Mouse (Mus musculus) lung, embryonic 15.5 days (tissue): ENCODE measurements around the gene Tgfbr3. TPM values are rescaled to one million over a fixed set of nuclear protein-coding genes. Genes with fewer than 3 reads are reported as not detected.
A peak's percentile ranks its signal among the peaks of the same experiment; 100 is the strongest.

ENCODE experiments used
- ATAC-seq: fragments of 200-750 bp; cut with Nextera tagmentation; 2 replicates; pipeline ENCODE4 v1.8.0; 2017; ENCODE audit warnings: moderate number of reproducible peaks, borderline replicate concordance; ENCODE audit not compliant: low FRiP score, low TSS enrichment; ENCODE audit errors: extremely low read depth
- H3K27ac ChIP-seq: fragments of 300-500 bp; sonication (generic); 2 replicates; pipeline ENCODE4 v1.5.1; 2015; ENCODE audit warnings: moderate library complexity, mild to moderate bottlenecking, inconsistent platforms
- H3K27me3 ChIP-seq: fragments of 300-500 bp; sonication (generic); 2 replicates; pipeline ENCODE4 v1.6.1; 2015; ENCODE audit warnings: inconsistent platforms
- H3K36me3 ChIP-seq: fragments of 300-500 bp; sonication (generic); 2 replicates; pipeline ENCODE4 v1.6.1; 2015; ENCODE audit warnings: inconsistent platforms
- H3K4me1 ChIP-seq: fragments of 300-500 bp; sonication (generic); 2 replicates; pipeline ENCODE4 v1.6.1; 2015; ENCODE audit warnings: inconsistent platforms
- H3K4me2 ChIP-seq: fragments of 300-500 bp; sonication (generic); 2 replicates; pipeline ENCODE4 v1.6.1; 2015; ENCODE audit warnings: inconsistent platforms, mild to moderate bottlenecking, moderate library complexity
- H3K4me3 ChIP-seq: fragments of 300-500 bp; sonication (generic); 2 replicates; pipeline ENCODE4 v1.5.1; 2015; ENCODE audit warnings: mild to moderate bottlenecking, inconsistent platforms
- H3K9ac ChIP-seq: fragments of 300-500 bp; sonication (generic); 2 replicates; pipeline ENCODE4 v1.6.1; 2015; ENCODE audit warnings: inconsistent platforms
- H3K9me3 ChIP-seq: fragments of 300-500 bp; sonication (generic); 2 replicates; pipeline ENCODE4 v1.6.1; 2016; ENCODE audit warnings: inconsistent platforms
- WGBS: fragments of 180-500 bp; shearing (Covaris S2); methylation state at CpG from one replicate; pipeline ENCODE4 v1.1.7; 2015; 5-methylcytosine and 5-hydroxymethylcytosine counted together
- polyA plus RNA-seq: library from polyadenylated mRNA; unstranded; fragments of >200 nt; fragmentation: Nextera tagmentation; extraction: Ambion mirVana; gene quantifications from 2 replicates; pipeline ENCODE4 v1.2.1, GENCODE M21; 2015

Gene Tgfbr3
- polyA plus RNA-seq, 1 experiment from 2014 or later: 22.2 TPM

- 12% methylated on average over 7 of the region's 7 CpGs for WGBS
- Histone ChIP-seq H3K27me3 (no peaks in the 10 kb centered on the region), H3K4me2 (no peak overlapping the region), H3K9ac (no peak overlapping the region), H3K9me3 (no peaks in the 10 kb centered on the region), H3K4me3 (no peak overlapping the region), H3K4me1 (peaks cover 42% of the 10 kb centered on the region), H3K36me3 (peaks cover 12% of the 10 kb centered on the region; the same call in 1 of the 2 replicates), H3K27ac (peak overlapping the region; percentile 69)
- peak; percentile 32; the same call in 1 of the 2 replicates for ATAC-seq
Observed at GRCm38 (mm10) chr5:107110880-107111520, 178.4 kb downstream of the Tgfbr3 start.

- WGBS: 54% methylated on average over 13 of the region's 13 CpGs
- Histone ChIP-seq H3K27me3 (no peaks in the 10 kb centered on the region), H3K4me2 (no peak overlapping the region), H3K27ac (peak overlapping the region; percentile 69), H3K4me1 (peaks cover 42% of the 10 kb centered on the region), H3K9ac (no peak overlapping the region), H3K9me3 (no peaks in the 10 kb centered on the region), H3K36me3 (peaks cover 10% of the 10 kb centered on the region; the same call in 1 of the 2 replicates), H3K4me3 (no peak overlapping the region)
- ATAC-seq: peak; percentile 61; the same call in 1 of the 2 replicates
Observed at GRCm38 (mm10) chr5:107110089-107110879, 179.1 kb downstream of the Tgfbr3 start.

- Histone ChIP-seq H3K9ac (no peak overlapping the region), H3K36me3 (peaks cover 10% of the 10 kb centered on the region; the same call in 1 of the 2 replicates), H3K27me3 (no peaks in the 10 kb centered on the region), H3K27ac (no peak overlapping the region), H3K4me1 (peaks cover 46% of the 10 kb centered on the region), H3K4me2 (no peak overlapping the region), H3K9me3 (no peaks in the 10 kb centered on the region), H3K4me3 (no peak overlapping the region)
- 85% methylated on average over 15 of the region's 15 CpGs for WGBS
- ATAC-seq: no peak
Observed at GRCm38 (mm10) chr5:107109416-107109815, 180.0 kb downstream of the Tgfbr3 start.

GRCm38 (mm10) chr5:107106793-107107192 is 182.6 kb downstream of the Tgfbr3 start:
- H3K4me2 ChIP-seq: no peak overlapping the region
- ATAC-seq: peak; percentile 49; the same call in 1 of the 2 replicates
- H3K9me3 ChIP-seq: no peaks in the 10 kb centered on the region
- H3K27ac ChIP-seq: peak overlapping the region; percentile 61; the same call in 1 of the 2 replicates
- no peak overlapping the region for H3K9ac ChIP-seq
- peaks cover 40% of the 10 kb centered on the region for H3K4me1 ChIP-seq
- no peaks in the 10 kb centered on the region for H3K27me3 ChIP-seq
- 36% methylated on average over 12 of the region's 12 CpGs for WGBS
- peaks cover 10% of the 10 kb centered on the region; the same call in 1 of the 2 replicates for H3K36me3 ChIP-seq
- no peak overlapping the region for H3K4me3 ChIP-seq

- Histone ChIP-seq H3K9ac (no peak overlapping the region), H3K27ac (no peak overlapping the region), H3K9me3 (no peaks in the 10 kb centered on the region), H3K27me3 (no peaks in the 10 kb centered on the region), H3K4me1 (peaks cover 39% of the 10 kb centered on the region), H3K4me2 (no peak overlapping the region), H3K36me3 (peaks cover 10% of the 10 kb centered on the region; the same call in 1 of the 2 replicates), H3K4me3 (no peak overlapping the region)
- ATAC-seq: no peak
- WGBS: 78% methylated on average over 2 of the region's 2 CpGs
Observed at GRCm38 (mm10) chr5:107106139-107106538, 183.3 kb downstream of the Tgfbr3 start.

GRCm38 (mm10) chr5:107103591-107103990 is 185.8 kb downstream of the Tgfbr3 start:
- H3K27ac ChIP-seq: no peak overlapping the region
- H3K9me3 ChIP-seq: no peaks in the 10 kb centered on the region
- H3K4me2 ChIP-seq: no peak overlapping the region
- WGBS: 83% methylated on average over 2 of the region's 2 CpGs
- H3K27me3 ChIP-seq: no peaks in the 10 kb centered on the region
- H3K4me3 ChIP-seq: no peak overlapping the region
- H3K4me1 ChIP-seq: peaks cover 24% of the 10 kb centered on the region
- ATAC-seq: no peak
- 0 out of 2 replicates have a peak, but pooled peaks cover 3% of the 10 kb centered on the region for H3K36me3 ChIP-seq
- H3K9ac ChIP-seq: no peak overlapping the region

GRCm38 (mm10) chr5:107102916-107103315 is 186.5 kb downstream of the Tgfbr3 start:
- Histone ChIP-seq H3K4me3 (no peak overlapping the region), H3K9ac (no peak overlapping the region), H3K27ac (no peak overlapping the region), H3K27me3 (no peaks in the 10 kb centered on the region), H3K36me3 (no peaks in the 10 kb centered on the region), H3K4me2 (no peak overlapping the region), H3K9me3 (no peaks in the 10 kb centered on the region), H3K4me1 (peaks cover 28% of the 10 kb centered on the region)
- WGBS: 55% methylated on average over 4 of the region's 4 CpGs
- no peak for ATAC-seq

GRCm38 (mm10) chr5:107101684-107102083 is 187.7 kb downstream of the Tgfbr3 start:
- Histone ChIP-seq H3K27ac (peak overlapping the region; percentile 20; the same call in 1 of the 2 replicates), H3K27me3 (no peaks in the 10 kb centered on the region), H3K9me3 (no peaks in the 10 kb centered on the region), H3K4me1 (peaks cover 27% of the 10 kb centered on the region), H3K4me3 (no peak overlapping the region), H3K4me2 (no peak overlapping the region), H3K36me3 (no peaks in the 10 kb centered on the region), H3K9ac (no peak overlapping the region)
- ATAC-seq: no peak
- 47% methylated on average over 4 of the region's 4 CpGs for WGBS

- no peaks in the 10 kb centered on the region for H3K36me3 ChIP-seq
- H3K27ac ChIP-seq: no peak overlapping the region
- H3K4me3 ChIP-seq: no peak overlapping the region
- ATAC-seq: no peak
- H3K9ac ChIP-seq: no peak overlapping the region
- H3K4me1 ChIP-seq: peaks cover 23% of the 10 kb centered on the region
- no peaks in the 10 kb centered on the region for H3K9me3 ChIP-seq
- 52% methylated on average over 7 of the region's 7 CpGs for WGBS
- H3K27me3 ChIP-seq: no peaks in the 10 kb centered on the region
- H3K4me2 ChIP-seq: no peak overlapping the region
Observed at GRCm38 (mm10) chr5:107101135-107101534, 188.3 kb downstream of the Tgfbr3 start.

GRCm38 (mm10) chr5:107099634-107100033 is 189.8 kb downstream of the Tgfbr3 start:
- Histone ChIP-seq H3K27ac (no peak overlapping the region), H3K9me3 (no peaks in the 10 kb centered on the region), H3K4me1 (peaks cover 23% of the 10 kb centered on the region), H3K4me2 (no peak overlapping the region), H3K36me3 (no peaks in the 10 kb centered on the region), H3K27me3 (no peaks in the 10 kb centered on the region), H3K4me3 (no peak overlapping the region), H3K9ac (no peak overlapping the region)
- WGBS: 86% methylated on average over 3 of the region's 3 CpGs
- ATAC-seq: no peak

GRCm38 (mm10) chr5:107099076-107099475 is 190.4 kb downstream of the Tgfbr3 start:
- no peaks in the 10 kb centered on the region for H3K36me3 ChIP-seq
- 34% methylated on average over 6 of the region's 6 CpGs for WGBS
- H3K27me3 ChIP-seq: no peaks in the 10 kb centered on the region
- H3K4me1 ChIP-seq: peaks cover 23% of the 10 kb centered on the region
- no peak overlapping the region for H3K4me2 ChIP-seq
- H3K27ac ChIP-seq: no peak overlapping the region
- H3K4me3 ChIP-seq: no peak overlapping the region
- H3K9ac ChIP-seq: no peak overlapping the region
- ATAC-seq: no peak
- H3K9me3 ChIP-seq: no peaks in the 10 kb centered on the region

GRCm38 (mm10) chr5:107098007-107098406 is 191.4 kb downstream of the Tgfbr3 start:
- ATAC-seq: no peak
- H3K4me1 ChIP-seq: peaks cover 31% of the 10 kb centered on the region
- no peak overlapping the region for H3K4me3 ChIP-seq
- no peaks in the 10 kb centered on the region for H3K36me3 ChIP-seq
- H3K4me2 ChIP-seq: no peak overlapping the region
- 36% methylated on average over 5 of the region's 5 CpGs for WGBS
- H3K27ac ChIP-seq: no peak overlapping the region
- no peaks in the 10 kb centered on the region for H3K27me3 ChIP-seq
- H3K9me3 ChIP-seq: no peaks in the 10 kb centered on the region
- H3K9ac ChIP-seq: no peak overlapping the region
